Mouse (Mus musculus) 3134 (cell line): Measurements from ENCODE around the gene Bcl2l12.
"Not testable (repeated sequence)": the region's sequence is repeated elsewhere in the genome, so short reads cannot be mapped to it uniquely, and the experiment has no call there.

ENCODE experiments used
- DNase-seq: peaks from one replicate; pipeline ENCODE4 v3.0.0-alpha.2; 2011; ENCODE audit warnings: low spot score; ENCODE audit not compliant: insufficient read length; ENCODE audit errors: extremely low read depth

Bcl2l12 gene

GRCm38 (mm10) chr7:44998501-44998955 is at the start of gene Bcl2l12:
Gene Bcl2l12, minus strand, starts transcription at chr7:44998712.
- DNase-seq = peak; percentile 88

GRCm38 (mm10) chr7:45047491-45047890 is 49.0 kb upstream of the Bcl2l12 start:
- no peak for DNase-seq

GRCm38 (mm10) chr7:45046853-45047350 is 48.4 kb upstream of the Bcl2l12 start:
- no peak for DNase-seq

GRCm38 (mm10) chr7:45045741-45046140 is 47.2 kb upstream of the Bcl2l12 start:
- DNase-seq = no peak

GRCm38 (mm10) chr7:45043307-45043706 is 44.8 kb upstream of the Bcl2l12 start:
- no peak for DNase-seq

GRCm38 (mm10) chr7:45040851-45041250 is 42.3 kb upstream of the Bcl2l12 start:
- no peak for DNase-seq

GRCm38 (mm10) chr7:45038411-45038810 is 39.9 kb upstream of the Bcl2l12 start:
- DNase-seq = no peak

GRCm38 (mm10) chr7:45037720-45038361 is 39.3 kb upstream of the Bcl2l12 start:
- no peak for DNase-seq

- no peak for DNase-seq
Measured at GRCm38 (mm10) chr7:45036702-45037101, 38.2 kb upstream of the Bcl2l12 start.

- no peak for DNase-seq
Measured at GRCm38 (mm10) chr7:45035631-45036030, 37.1 kb upstream of the Bcl2l12 start.

GRCm38 (mm10) chr7:45033722-45034359 is 35.3 kb upstream of the Bcl2l12 start:
- DNase-seq = no peak

GRCm38 (mm10) chr7:45030857-45031256 is 32.3 kb upstream of the Bcl2l12 start:
- no peak for DNase-seq

- no peak for DNase-seq
Measured at GRCm38 (mm10) chr7:45029995-45030394, 31.5 kb upstream of the Bcl2l12 start.

GRCm38 (mm10) chr7:45028351-45028750 is 29.8 kb upstream of the Bcl2l12 start:
- DNase-seq = no peak

GRCm38 (mm10) chr7:45027761-45028160 is 29.2 kb upstream of the Bcl2l12 start:
- no peak for DNase-seq

GRCm38 (mm10) chr7:45026256-45026655 is 27.7 kb upstream of the Bcl2l12 start:
- DNase-seq = no peak

- DNase-seq = no peak
Measured at GRCm38 (mm10) chr7:45025601-45026220, 27.2 kb upstream of the Bcl2l12 start.

- DNase-seq = no peak
Measured at GRCm38 (mm10) chr7:45024281-45025248, 26.1 kb upstream of the Bcl2l12 start.

- not testable (repeated sequence) for DNase-seq
Measured at GRCm38 (mm10) chr7:45023711-45024110, 25.2 kb upstream of the Bcl2l12 start.

GRCm38 (mm10) chr7:45020225-45020624 is 21.7 kb upstream of the Bcl2l12 start:
- DNase-seq = no peak
